Mouse (Mus musculus) liver, adult 2 months (tissue): ENCODE results near the gene Degs2.

Experiments
- CTCF ChIP-seq: fragments of 200-500 bp; IDR thresholded peaks from 2 replicates; pipeline ENCODE4 v1.5.1; 2011; ENCODE audit warnings: low read depth, low read length, control low read depth
- POLR2A ChIP-seq: fragments of 200-500 bp; IDR thresholded peaks from 2 replicates; pipeline ENCODE4 v1.6.1; 2011; ENCODE audit warnings: low read length, control low read depth; ENCODE audit not compliant: insufficient read depth; ENCODE audit errors: extremely low read depth

DNA sequence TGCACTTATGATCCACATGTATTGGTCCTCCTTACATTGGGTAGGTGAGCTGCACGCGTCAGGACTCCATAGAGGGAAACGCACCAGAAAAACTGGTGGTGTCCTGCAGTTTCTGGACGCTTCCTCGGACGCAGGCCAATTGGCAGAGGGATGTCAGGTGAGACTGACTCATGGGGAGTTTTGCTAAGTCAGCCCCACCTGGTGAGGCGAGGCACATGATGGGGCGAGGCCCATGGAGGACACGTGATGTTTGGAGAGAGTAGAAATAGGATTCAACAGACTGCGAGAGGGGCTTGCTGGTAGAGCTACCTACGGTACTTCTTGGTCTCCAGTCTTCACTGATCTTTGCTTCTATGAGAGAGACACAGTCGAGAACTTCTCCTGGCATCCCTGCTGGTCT lies 36.6 kb upstream of the Degs2 start:
- TF ChIP-seq POLR2A (no peak), CTCF (no peak)
